Mouse (Mus musculus) heart, postnatal 36 days (tissue): ENCODE results near the gene Tbc1d1. TPM values are rescaled to one million over a fixed set of nuclear protein-coding genes. Genes with fewer than 3 reads are reported as not detected.

ENCODE experiments used
- DNase-seq, 2 experiments: peaks; one replicate each; pipeline ENCODE4 v3.0.0; 2021 to 2022
- intact Hi-C: fragments of 180-260 bp; cut with DNase I; formaldehyde crosslinking; loops from one replicate; pipeline ENCODE4 v1.15.1; 2025
- total RNA-seq, 2 experiments: library from RNA; stranded (reverse); gene quantifications; 2 replicates each; pipeline ENCODE4 v1.2.3; 2021

Gene Tbc1d1
- total RNA-seq, 2 experiments from 2014 or later: 15.3 to 18.5 TPM

GRCm38 (mm10) chr5:64232872-64233271, 76.8 kb downstream of the Tbc1d1 start:
- no peak for DNase-seq
- intact Hi-C loops: loop anchor here (5.0 kb wide), 1 partner anchor 34 kb away; no protein-coding TSS in a partner anchor

GRCm38 (mm10) chr5:64234269-64234985, 78.3 kb downstream of the Tbc1d1 start:
- intact Hi-C loops: loop anchor here (5.0 kb wide), 1 partner anchor 33 kb away; no protein-coding TSS in a partner anchor
- no peak for DNase-seq

GRCm38 (mm10) chr5:64235250-64235649, 79.1 kb downstream of the Tbc1d1 start:
- intact Hi-C loops: loop anchor here (5.0 kb wide), 1 partner anchor 33 kb away; no protein-coding TSS in a partner anchor
- no peak for DNase-seq

GRCm38 (mm10) chr5:64236561-64236960, 80.5 kb downstream of the Tbc1d1 start:
- intact Hi-C loops: loop anchor here (5.0 kb wide), 1 partner anchor 34 kb away; no protein-coding TSS in a partner anchor
- no peak for DNase-seq

- intact Hi-C loops: loop anchor here (5.0 kb wide), 1 partner anchor 35 kb away; no protein-coding TSS in a partner anchor
- no peak for DNase-seq
Measured at GRCm38 (mm10) chr5:64237263-64237662, 81.2 kb downstream of the Tbc1d1 start.

- intact Hi-C loops: loop anchor here (5.0 kb wide), 1 partner anchor 35 kb away; no protein-coding TSS in a partner anchor
- no peak for DNase-seq
Measured at GRCm38 (mm10) chr5:64237693-64238092, 81.6 kb downstream of the Tbc1d1 start.

- no peak for DNase-seq
- intact Hi-C loops: loop anchor here (5.0 kb wide), 1 partner anchor 37 kb away; no protein-coding TSS in a partner anchor
Measured at GRCm38 (mm10) chr5:64238894-64239652, 83.0 kb downstream of the Tbc1d1 start.

- peak in 1 of 2 experiments; percentile 18 for DNase-seq
- intact Hi-C loops: no loop called here
Measured at GRCm38 (mm10) chr5:64240941-64241682, 85.0 kb downstream of the Tbc1d1 start.

GRCm38 (mm10) chr5:64241867-64242266, 85.8 kb downstream of the Tbc1d1 start:
- intact Hi-C loops: no loop called here
- no peak for DNase-seq

- no peak for DNase-seq
- intact Hi-C loops: no loop called here
Measured at GRCm38 (mm10) chr5:64242795-64243455, 86.8 kb downstream of the Tbc1d1 start.

- no peak for DNase-seq
- intact Hi-C loops: no loop called here
Measured at GRCm38 (mm10) chr5:64243666-64244065, 87.6 kb downstream of the Tbc1d1 start.

GRCm38 (mm10) chr5:64244283-64244682, 88.2 kb downstream of the Tbc1d1 start:
- intact Hi-C loops: no loop called here
- no peak for DNase-seq

GRCm38 (mm10) chr5:64244745-64245144, 88.6 kb downstream of the Tbc1d1 start:
- no peak for DNase-seq
- intact Hi-C loops: no loop called here

- intact Hi-C loops: no loop called here
- DNase-seq: no peak
Measured at GRCm38 (mm10) chr5:64251435-64251834, 95.3 kb downstream of the Tbc1d1 start.

- intact Hi-C loops: no loop called here
- no peak for DNase-seq
Measured at GRCm38 (mm10) chr5:64254278-64254677, 98.2 kb downstream of the Tbc1d1 start.

- intact Hi-C loops: no loop called here
- DNase-seq: no peak
Measured at GRCm38 (mm10) chr5:64254988-64255387, 98.9 kb downstream of the Tbc1d1 start.

- intact Hi-C loops: loop anchor here (5.0 kb wide), 1 partner anchor 191 kb away; no protein-coding TSS in a partner anchor
- no peak for DNase-seq
Measured at GRCm38 (mm10) chr5:64263348-64263747, 107.2 kb downstream of the Tbc1d1 start.

- intact Hi-C loops: loop anchor here (5.0 kb wide), 1 partner anchor 192 kb away; no protein-coding TSS in a partner anchor
- no peak for DNase-seq
Measured at GRCm38 (mm10) chr5:64263898-64264478, 107.9 kb downstream of the Tbc1d1 start.

- DNase-seq: peak; percentile 48 to 61
- intact Hi-C loops: loop anchor here (1.0 to 5.0 kb wide), 3 partner anchors 33 to 128 kb away; no protein-coding TSS in a partner anchor
Measured at GRCm38 (mm10) chr5:64265145-64265544, 109.0 kb downstream of the Tbc1d1 start.
